Mouse (Mus musculus) midbrain, embryonic 12.5 days (tissue): Measurements from ENCODE around the gene Haus4. TPM values are rescaled to one million over a fixed set of nuclear protein-coding genes. Genes with fewer than 3 reads are reported as not detected.

Experiments
- polyA plus RNA-seq: library from polyadenylated mRNA; unstranded; fragments of >200 nt; fragmentation: Nextera tagmentation; extraction: Ambion mirVana; gene quantifications from 2 replicates; pipeline ENCODE4 v1.2.1, GENCODE M21; 2016

Haus4 gene
- polyA plus RNA-seq, 1 experiment from 2014 or later, result 35.0 TPM

Other genes starting within 250 kb of the Haus4 start
- 42.3 and 48.3 TPM in 2 replicates for gene Oxa1l, start 193.8 kb downstream of the Haus4 start, polyA plus RNA-seq
- gene Slc7a7, start 136.8 kb downstream of the Haus4 start, polyA plus RNA-seq, result 3.9 and 4.7 TPM in 2 replicates
- gene Mrpl52, start 127.7 kb downstream of the Haus4 start, polyA plus RNA-seq, result 262 and 264 TPM in 2 replicates
- gene Mmp14, start 123.0 kb downstream of the Haus4 start, polyA plus RNA-seq, result 84.8 and 88.6 TPM in 2 replicates
- 31.1 and 32.5 TPM in 2 replicates for gene Lrp10, start 90.5 kb downstream of the Haus4 start, polyA plus RNA-seq
- 42.6 and 44.9 TPM in 2 replicates for gene Rem2, start 78.5 kb downstream of the Haus4 start, polyA plus RNA-seq
- 117 and 119 TPM in 2 replicates for gene Prmt5, start 37.1 kb downstream of the Haus4 start, polyA plus RNA-seq
- gene Ajuba, start 22.9 kb upstream of the Haus4 start, polyA plus RNA-seq, result 41.6 and 46.6 TPM in 2 replicates
- 8.2 and 10.4 TPM in 2 replicates for gene 4931414P19Rik, start 51.4 kb upstream of the Haus4 start, polyA plus RNA-seq
- 363 and 400 TPM in 2 replicates for gene Psmb5, start 63.4 kb upstream of the Haus4 start, polyA plus RNA-seq
- gene Psmb11, start 66.8 kb upstream of the Haus4 start, polyA plus RNA-seq, result not detected in 2 replicates
- gene Gm17606, start 86.3 kb upstream of the Haus4 start, polyA plus RNA-seq, result not detected in 2 replicates
- gene Cdh24, start 86.7 kb upstream of the Haus4 start, polyA plus RNA-seq, result 9.7 and 10.7 TPM in 2 replicates
- 84.9 and 89.0 TPM in 2 replicates for gene 1700123O20Rik, start 131.6 kb upstream of the Haus4 start, polyA plus RNA-seq
- 176 and 178 TPM in 2 replicates for gene Acin1, start 132.3 kb upstream of the Haus4 start, polyA plus RNA-seq
- gene Gm29776, start 144.2 kb upstream of the Haus4 start, polyA plus RNA-seq, result 0.09 and 0.11 TPM in 2 replicates
- gene Cebpe, start 157.6 kb upstream of the Haus4 start, polyA plus RNA-seq, result 0.38 TPM in 1 of 2 replicates, not detected in the other
- gene Slc7a8, start 227.3 kb upstream of the Haus4 start, polyA plus RNA-seq, result 2.9 and 3.3 TPM in 2 replicates